Mouse (Mus musculus): ENCODE measurements around the gene Zmynd11. TPM values are rescaled to one million over a fixed set of nuclear protein-coding genes. Genes with fewer than 3 reads are reported as not detected.

Zmynd11 gene
- polyA plus RNA-seq, 1 experiment from 2014 or later = 115 TPM

- H3K4me2 ChIP-seq = no peak overlapping the region
- no peaks in the 10 kb centered on the region for H3K27me3 ChIP-seq (ENCODE audit: control insufficient read depth, insufficient read depth, low read length)
- H3K36me3 ChIP-seq (ENCODE audit: control insufficient read depth, insufficient read depth, low read length) = peaks cover 57% of the 10 kb centered on the region
- no peak overlapping the region for H3K9ac ChIP-seq (ENCODE audit: low read depth, low read length)
- no peaks in the 10 kb centered on the region for H3K9me3 ChIP-seq (replicated peaks; ENCODE audit: control insufficient read depth, low read length)
- no peak overlapping the region for H3K4me3 ChIP-seq (ENCODE audit: low read depth, low read length)
- WGBS (ENCODE audit: insufficient replicate concordance) = 89% methylated on average over 16 of the region's 16 CpGs
- ATAC-seq (replicated peaks; ENCODE audit: insufficient number of reproducible peaks, low FRiP score, low TSS enrichment) = no peak
- no peaks in the 10 kb centered on the region for H3K4me1 ChIP-seq (ENCODE audit: control insufficient read depth, insufficient read depth, low read length)
- H3K27ac ChIP-seq (ENCODE audit: low read depth, low read length) = no peak overlapping the region
These were observed 75.8 kb downstream of the Zmynd11 start for GRCm38 (mm10) chr13:9689366-9689765.

- H3K27me3 ChIP-seq (ENCODE audit: control insufficient read depth, insufficient read depth, low read length) = no peaks in the 10 kb centered on the region
- H3K27ac ChIP-seq (ENCODE audit: low read depth, low read length) = no peak overlapping the region
- WGBS (ENCODE audit: insufficient replicate concordance) = 91% methylated on average over 10 of the region's 11 CpGs
- H3K4me2 ChIP-seq = no peak overlapping the region
- no peak overlapping the region for H3K9ac ChIP-seq (ENCODE audit: low read depth, low read length)
- no peak overlapping the region for H3K4me3 ChIP-seq (ENCODE audit: low read depth, low read length)
- H3K4me1 ChIP-seq (ENCODE audit: control insufficient read depth, insufficient read depth, low read length) = no peaks in the 10 kb centered on the region
- no peaks in the 10 kb centered on the region for H3K9me3 ChIP-seq (replicated peaks; ENCODE audit: control insufficient read depth, low read length)
- peaks cover 49% of the 10 kb centered on the region for H3K36me3 ChIP-seq (ENCODE audit: control insufficient read depth, insufficient read depth, low read length)
- ATAC-seq (replicated peaks; ENCODE audit: insufficient number of reproducible peaks, low FRiP score, low TSS enrichment) = no peak
These were observed 78.4 kb downstream of the Zmynd11 start for GRCm38 (mm10) chr13:9686765-9687164.

- Histone ChIP-seq H3K27me3 (ENCODE audit: control insufficient read depth, insufficient read depth, low read length) (no peaks in the 10 kb centered on the region), H3K9me3 (replicated peaks; ENCODE audit: control insufficient read depth, low read length) (no peaks in the 10 kb centered on the region), H3K4me2 (no peak overlapping the region), H3K27ac (ENCODE audit: low read depth, low read length) (no peak overlapping the region), H3K9ac (ENCODE audit: low read depth, low read length) (no peak overlapping the region), H3K36me3 (ENCODE audit: control insufficient read depth, insufficient read depth, low read length) (peaks cover 48% of the 10 kb centered on the region), H3K4me3 (ENCODE audit: low read depth, low read length) (no peak overlapping the region), H3K4me1 (ENCODE audit: control insufficient read depth, insufficient read depth, low read length) (no peaks in the 10 kb centered on the region)
- ATAC-seq (replicated peaks; ENCODE audit: insufficient number of reproducible peaks, low FRiP score, low TSS enrichment) = no peak
- WGBS (ENCODE audit: insufficient replicate concordance) = 96% methylated on average over 7 of the region's 7 CpGs
These were observed 78.9 kb downstream of the Zmynd11 start for GRCm38 (mm10) chr13:9686261-9686660.

- ATAC-seq (replicated peaks; ENCODE audit: insufficient number of reproducible peaks, low FRiP score, low TSS enrichment) = no peak
- H3K27me3 ChIP-seq (ENCODE audit: control insufficient read depth, insufficient read depth, low read length) = no peaks in the 10 kb centered on the region
- WGBS (ENCODE audit: insufficient replicate concordance) = 88% methylated on average over 11 of the region's 11 CpGs
These were observed 80.8 kb downstream of the Zmynd11 start for GRCm38 (mm10) chr13:9684153-9684923.

GRCm38 (mm10) chr13:9683280-9683679 is 81.8 kb downstream of the Zmynd11 start:
- Histone ChIP-seq H3K4me1 (ENCODE audit: control insufficient read depth, insufficient read depth, low read length) (no peaks in the 10 kb centered on the region), H3K4me2 (no peak overlapping the region), H3K36me3 (ENCODE audit: control insufficient read depth, insufficient read depth, low read length) (peaks cover 23% of the 10 kb centered on the region), H3K27ac (ENCODE audit: low read depth, low read length) (no peak overlapping the region), H3K4me3 (ENCODE audit: low read depth, low read length) (no peak overlapping the region), H3K27me3 (ENCODE audit: control insufficient read depth, insufficient read depth, low read length) (no peaks in the 10 kb centered on the region), H3K9me3 (replicated peaks; ENCODE audit: control insufficient read depth, low read length) (no peaks in the 10 kb centered on the region), H3K9ac (ENCODE audit: low read depth, low read length) (no peak overlapping the region)
- ATAC-seq (replicated peaks; ENCODE audit: insufficient number of reproducible peaks, low FRiP score, low TSS enrichment) = no peak
- 88% methylated on average over 4 of the region's 4 CpGs for WGBS (ENCODE audit: insufficient replicate concordance)

More at GRCm38 (mm10) chr13:9684153-9684923, 80.8 kb downstream of the Zmynd11 start:
- Histone ChIP-seq H3K9ac (ENCODE audit: low read depth, low read length) (no peak overlapping the region), H3K36me3 (ENCODE audit: control insufficient read depth, insufficient read depth, low read length) (peaks cover 32% of the 10 kb centered on the region), H3K4me2 (no peak overlapping the region), H3K9me3 (replicated peaks; ENCODE audit: control insufficient read depth, low read length) (no peaks in the 10 kb centered on the region), H3K27ac (ENCODE audit: low read depth, low read length) (no peak overlapping the region), H3K4me1 (ENCODE audit: control insufficient read depth, insufficient read depth, low read length) (no peaks in the 10 kb centered on the region), H3K4me3 (ENCODE audit: low read depth, low read length) (no peak overlapping the region)

GRCm38 (mm10) chr13:9681492-9681891 is 83.6 kb downstream of the Zmynd11 start:
- Histone ChIP-seq H3K27me3 (ENCODE audit: control insufficient read depth, insufficient read depth, low read length) (no peaks in the 10 kb centered on the region), H3K9ac (ENCODE audit: low read depth, low read length) (no peak overlapping the region), H3K27ac (ENCODE audit: low read depth, low read length) (no peak overlapping the region), H3K4me3 (ENCODE audit: low read depth, low read length) (no peak overlapping the region), H3K4me1 (ENCODE audit: control insufficient read depth, insufficient read depth, low read length) (no peaks in the 10 kb centered on the region), H3K36me3 (ENCODE audit: control insufficient read depth, insufficient read depth, low read length) (peaks cover 7% of the 10 kb centered on the region), H3K9me3 (replicated peaks; ENCODE audit: control insufficient read depth, low read length) (no peaks in the 10 kb centered on the region), H3K4me2 (no peak overlapping the region)
- ATAC-seq (replicated peaks; ENCODE audit: insufficient number of reproducible peaks, low FRiP score, low TSS enrichment) = no peak
- WGBS (ENCODE audit: insufficient replicate concordance) = 99% methylated on average over 3 of the region's 3 CpGs

- no peak for ATAC-seq (replicated peaks; ENCODE audit: insufficient number of reproducible peaks, low FRiP score, low TSS enrichment)
- 93% methylated on average over 1 of the region's 1 CpGs for WGBS (ENCODE audit: insufficient replicate concordance)
These were observed 91.0 kb downstream of the Zmynd11 start for GRCm38 (mm10) chr13:9674126-9674525.

GRCm38 (mm10) chr13:9669246-9669645 is 95.9 kb downstream of the Zmynd11 start:
- no peak overlapping the region for H3K9ac ChIP-seq (ENCODE audit: low read depth, low read length)
- no peak overlapping the region for H3K27ac ChIP-seq (ENCODE audit: low read depth, low read length)
- H3K36me3 ChIP-seq (ENCODE audit: control insufficient read depth, insufficient read depth, low read length) = no peaks in the 10 kb centered on the region
- H3K27me3 ChIP-seq (ENCODE audit: control insufficient read depth, insufficient read depth, low read length) = no peaks in the 10 kb centered on the region
- WGBS (ENCODE audit: insufficient replicate concordance) = 90% methylated on average over 5 of the region's 5 CpGs
- no peak overlapping the region for H3K4me2 ChIP-seq
- no peaks in the 10 kb centered on the region for H3K4me1 ChIP-seq (ENCODE audit: control insufficient read depth, insufficient read depth, low read length)
- no peak for ATAC-seq (replicated peaks; ENCODE audit: insufficient number of reproducible peaks, low FRiP score, low TSS enrichment)
- no peaks in the 10 kb centered on the region for H3K9me3 ChIP-seq (replicated peaks; ENCODE audit: control insufficient read depth, low read length)
- H3K4me3 ChIP-seq (ENCODE audit: low read depth, low read length) = no peak overlapping the region

More at GRCm38 (mm10) chr13:9674126-9674525, 91.0 kb downstream of the Zmynd11 start:
- Histone ChIP-seq H3K27ac (ENCODE audit: low read depth, low read length) (no peak overlapping the region), H3K27me3 (ENCODE audit: control insufficient read depth, insufficient read depth, low read length) (no peaks in the 10 kb centered on the region), H3K9me3 (replicated peaks; ENCODE audit: control insufficient read depth, low read length) (no peaks in the 10 kb centered on the region), H3K4me3 (ENCODE audit: low read depth, low read length) (no peak overlapping the region), H3K9ac (ENCODE audit: low read depth, low read length) (no peak overlapping the region), H3K4me1 (ENCODE audit: control insufficient read depth, insufficient read depth, low read length) (no peaks in the 10 kb centered on the region), H3K4me2 (no peak overlapping the region), H3K36me3 (ENCODE audit: control insufficient read depth, insufficient read depth, low read length) (no peaks in the 10 kb centered on the region)

GRCm38 (mm10) chr13:9667954-9668496 is 97.1 kb downstream of the Zmynd11 start:
- Histone ChIP-seq H3K4me3 (ENCODE audit: low read depth, low read length) (no peak overlapping the region), H3K9me3 (replicated peaks; ENCODE audit: control insufficient read depth, low read length) (no peaks in the 10 kb centered on the region), H3K27ac (ENCODE audit: low read depth, low read length) (no peak overlapping the region), H3K4me2 (no peak overlapping the region), H3K9ac (ENCODE audit: low read depth, low read length) (no peak overlapping the region), H3K4me1 (ENCODE audit: control insufficient read depth, insufficient read depth, low read length) (no peaks in the 10 kb centered on the region), H3K27me3 (ENCODE audit: control insufficient read depth, insufficient read depth, low read length) (no peaks in the 10 kb centered on the region), H3K36me3 (ENCODE audit: control insufficient read depth, insufficient read depth, low read length) (no peaks in the 10 kb centered on the region)
- no peak for ATAC-seq (replicated peaks; ENCODE audit: insufficient number of reproducible peaks, low FRiP score, low TSS enrichment)
- WGBS (ENCODE audit: insufficient replicate concordance) = 62% methylated on average over 7 of the region's 7 CpGs
